Mouse (Mus musculus) spleen, postnatal 10 days (tissue): ENCODE measurements around the gene Megf11.

Experiments used
- DNase-seq, 2 experiments: peaks; one replicate each; pipeline ENCODE4 v3.0.0; 2021 to 2022; ENCODE audit warnings: low spot score in 2 of 2

Gene Megf11

DNA sequence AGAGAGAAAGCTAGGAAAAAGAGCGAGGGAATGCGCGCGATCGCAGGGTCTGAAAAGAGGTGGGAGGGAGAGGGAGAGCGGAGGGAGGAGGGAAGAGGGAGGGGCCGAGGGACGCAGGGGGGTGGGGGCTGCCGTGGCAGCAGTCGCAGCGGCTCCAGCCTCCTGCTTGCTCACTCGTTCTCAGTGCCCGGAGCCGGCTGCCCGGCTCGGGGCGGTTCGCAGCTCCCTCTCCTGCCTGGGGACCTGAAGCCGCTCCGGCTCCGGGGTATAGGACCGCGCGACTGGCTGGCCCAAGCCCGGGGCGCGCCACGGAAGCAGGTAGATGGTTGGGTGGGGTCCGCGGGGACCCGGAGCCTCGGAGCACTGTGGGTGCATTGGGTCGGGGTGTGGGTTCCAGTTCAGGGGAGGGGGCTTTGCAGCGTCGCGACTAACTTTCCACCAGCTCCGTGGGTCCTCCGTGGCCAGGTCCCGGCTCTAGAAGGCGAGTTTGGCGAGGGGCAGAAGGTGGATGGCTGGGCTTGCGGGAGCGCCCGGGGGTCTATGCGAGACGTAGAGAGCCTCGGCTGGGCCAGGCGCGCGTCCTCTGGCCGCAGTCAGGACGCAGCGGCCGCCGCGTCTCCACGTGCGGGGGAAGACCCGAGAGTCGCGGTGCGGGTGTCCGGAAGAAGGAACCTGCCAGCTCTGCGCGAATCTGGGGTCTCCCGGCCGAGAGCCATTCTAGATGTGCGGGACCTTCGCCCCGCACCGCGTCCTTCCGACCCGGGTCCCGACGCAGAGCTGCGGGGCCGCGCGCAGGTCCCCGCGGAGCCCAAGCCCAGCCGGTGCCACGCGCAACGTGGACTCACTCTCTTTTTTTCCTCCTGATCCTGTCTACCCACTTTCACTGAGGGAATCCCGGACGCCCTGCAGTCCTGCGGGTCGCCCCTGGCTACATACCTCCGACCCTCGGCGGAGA is at the start of gene Megf11:
Megf11 (plus strand) TSS at position 116 of the 955 bp plus-strand sequence.
- no peak for DNase-seq

DNA sequence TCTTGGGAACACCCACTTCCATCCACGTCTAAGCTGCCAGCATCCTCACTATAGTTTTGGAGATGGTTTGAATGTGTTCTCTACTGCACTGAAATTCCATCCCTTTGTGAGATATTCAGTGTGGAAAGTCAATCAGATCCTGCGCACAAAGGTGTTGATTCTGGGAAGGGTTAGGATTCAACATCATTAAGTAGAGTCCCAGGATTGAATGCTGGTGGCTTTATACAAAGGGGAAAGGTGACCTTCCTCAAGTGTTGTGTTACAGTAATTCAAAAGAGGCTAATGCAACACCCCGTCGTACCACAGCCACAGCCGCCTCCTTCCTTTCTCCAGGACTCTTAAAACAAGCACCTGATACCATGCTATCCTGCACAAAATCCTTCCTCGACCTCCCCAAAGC is 49.6 kb upstream of the Megf11 start:
- no peak for DNase-seq

DNA sequence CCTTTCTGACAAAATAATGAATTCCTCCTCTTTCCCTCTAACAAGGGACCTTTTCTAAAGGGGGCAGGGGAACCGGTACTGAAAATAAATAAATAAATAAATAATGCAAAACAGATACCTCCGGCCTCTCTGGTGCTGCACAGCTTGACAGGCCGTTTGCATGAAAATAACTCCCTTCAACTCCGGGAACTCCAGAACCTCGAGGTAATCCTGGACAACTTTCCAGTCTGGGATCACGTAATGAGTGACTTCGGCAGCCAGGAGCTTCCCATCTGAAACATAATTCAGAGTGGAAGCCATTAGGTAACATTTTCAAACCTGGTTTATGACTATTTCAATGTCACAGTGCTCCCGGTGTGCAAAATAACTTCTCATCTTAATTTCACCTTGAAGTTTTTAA is 46.1 kb upstream of the Megf11 start:
- DNase-seq, result no peak

DNA sequence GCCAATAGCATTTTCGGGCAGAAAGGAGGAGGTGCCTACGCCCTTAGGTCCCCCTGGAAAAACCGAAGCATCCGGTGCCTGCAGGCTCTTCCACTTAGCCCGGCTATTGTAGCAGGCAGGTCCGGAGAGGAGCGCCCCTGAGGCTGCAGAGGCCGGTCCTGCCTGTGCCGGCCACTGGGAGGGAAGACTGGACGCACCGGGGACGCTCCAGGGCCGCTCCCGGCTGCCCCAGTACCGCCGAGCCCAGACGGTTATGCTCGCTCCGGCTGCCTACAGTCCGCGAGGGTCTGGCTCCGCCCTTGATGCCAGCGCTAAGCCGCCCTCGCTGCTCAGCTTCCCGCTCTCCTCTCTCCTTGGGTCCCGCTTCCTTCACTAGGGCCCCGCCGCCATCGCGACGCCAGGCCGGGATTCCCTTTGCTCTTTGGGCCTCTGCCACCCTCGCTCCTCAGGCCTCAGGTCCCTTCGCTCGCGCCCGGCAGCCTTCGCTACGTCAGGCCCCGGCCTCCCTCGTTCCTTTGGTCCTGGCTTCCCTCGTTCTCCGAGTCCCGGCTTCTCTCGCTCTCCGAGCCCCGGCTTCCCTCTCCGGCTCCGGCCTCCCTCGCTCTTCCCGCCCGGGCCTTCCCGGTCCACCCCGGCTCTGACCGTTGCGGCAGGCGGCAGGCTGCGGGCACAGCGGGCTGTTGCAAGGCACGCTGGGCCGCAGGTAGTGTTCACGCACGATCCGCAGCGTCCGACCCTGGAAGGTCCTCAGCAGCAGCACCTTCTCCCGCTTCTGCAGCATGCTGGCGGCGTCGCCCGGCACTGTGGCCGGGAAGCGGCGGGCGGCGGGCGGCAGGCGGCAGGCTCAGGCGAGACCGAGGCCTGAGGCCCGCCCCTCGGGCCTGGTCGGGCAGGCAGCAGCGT is 44.8 kb upstream of the Megf11 start:
- peak; percentile 80 to 87 for DNase-seq

DNA sequence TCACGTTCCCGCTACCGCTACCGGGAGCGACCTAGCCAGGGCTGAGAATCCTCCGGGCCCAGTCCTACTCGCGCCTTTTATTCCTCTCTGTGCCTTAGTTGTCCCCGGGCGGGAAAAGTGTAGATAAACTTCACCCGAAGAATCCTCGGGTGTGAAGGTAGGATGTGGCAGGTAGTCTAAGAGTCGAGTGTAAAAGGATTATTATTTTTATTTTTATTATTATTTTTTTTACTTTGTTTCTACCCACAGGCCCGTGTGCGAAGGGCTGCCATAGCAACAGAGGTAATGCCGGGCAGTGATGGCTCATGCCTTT is 44.2 kb upstream of the Megf11 start, which contains the start of gene Dis3l:
Dis3l (minus strand) TSS at position 35 of the 313 bp plus-strand sequence.
- no peak for DNase-seq

DNA sequence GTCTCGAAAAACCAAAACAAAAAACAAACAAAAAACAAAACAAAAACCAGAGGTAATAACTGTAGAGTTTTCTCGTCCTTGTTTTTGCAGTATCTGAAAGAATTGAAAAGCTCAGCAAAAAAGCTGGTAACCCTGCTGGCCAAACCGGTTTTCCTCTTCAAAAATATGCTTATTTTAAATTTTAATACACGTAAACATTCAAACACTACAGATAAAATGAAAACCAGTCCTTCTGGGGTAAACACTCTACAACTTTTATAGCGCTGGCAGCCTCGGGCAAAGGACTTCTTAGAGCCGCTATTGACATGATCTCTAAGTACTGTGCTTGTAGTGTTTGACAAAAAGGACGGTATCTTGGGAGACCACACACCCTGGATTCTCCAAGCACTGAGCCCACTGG is 43.8 kb upstream of the Megf11 start:
- DNase-seq, result no peak

DNA sequence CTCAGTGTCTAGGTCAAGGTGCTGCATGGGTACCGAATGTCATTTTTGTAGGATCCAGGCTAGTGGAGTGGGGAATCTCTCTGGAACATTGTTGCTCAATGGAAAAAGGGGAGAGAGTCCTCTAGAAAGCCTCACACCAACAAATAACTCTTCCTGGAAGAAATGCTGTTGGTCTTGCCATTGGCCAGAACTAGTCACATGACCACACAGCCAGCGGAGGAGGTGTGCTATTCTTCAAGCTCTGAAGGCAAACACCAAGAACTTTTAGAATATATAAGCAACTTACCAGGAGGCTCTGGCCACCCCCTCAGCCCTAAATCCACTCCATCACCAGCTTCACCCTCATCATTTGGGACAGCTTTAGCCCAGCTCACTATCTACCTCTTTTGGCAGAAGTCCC is 41.8 kb upstream of the Megf11 start:
- DNase-seq, result no peak

DNA sequence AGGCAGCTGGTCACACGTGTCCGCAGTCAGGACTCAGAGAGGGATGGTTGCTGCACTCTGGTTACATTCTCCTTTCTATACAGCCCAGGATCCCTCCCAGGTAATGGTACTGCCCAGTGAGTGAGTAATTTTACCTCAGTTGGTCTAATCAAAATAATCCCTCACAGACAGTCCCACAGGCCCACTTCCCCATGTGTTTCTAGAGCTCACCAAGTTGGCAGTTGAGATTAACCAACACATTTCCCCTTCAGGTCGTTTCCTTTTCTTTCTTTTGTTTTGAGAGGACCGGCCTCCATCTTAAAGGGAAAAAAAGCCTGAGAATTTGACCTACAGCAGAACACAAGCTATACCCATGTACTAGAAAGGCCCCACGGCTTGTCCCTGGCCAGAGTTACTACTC is 39.5 kb upstream of the Megf11 start:
- DNase-seq, result no peak

DNA sequence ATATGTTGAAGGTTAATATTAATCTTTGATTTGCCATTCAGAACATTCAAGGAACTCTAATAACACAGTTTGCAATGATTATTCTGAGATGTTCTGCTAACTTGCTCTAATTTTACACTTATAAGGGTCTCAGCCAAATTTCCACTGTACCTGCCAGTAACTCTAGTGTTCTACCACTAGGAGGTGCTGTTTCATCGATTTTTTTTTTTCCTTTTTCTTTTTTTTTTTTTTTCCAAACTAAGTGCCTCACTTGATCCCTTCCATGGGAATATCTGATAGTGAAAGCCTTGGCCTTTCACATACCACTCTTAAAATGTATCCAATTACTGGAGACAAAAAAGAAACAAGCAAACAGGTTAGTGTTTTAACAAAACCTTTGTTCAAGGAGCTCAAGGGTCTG is 38.0 kb upstream of the Megf11 start:
- no peak for DNase-seq

DNA sequence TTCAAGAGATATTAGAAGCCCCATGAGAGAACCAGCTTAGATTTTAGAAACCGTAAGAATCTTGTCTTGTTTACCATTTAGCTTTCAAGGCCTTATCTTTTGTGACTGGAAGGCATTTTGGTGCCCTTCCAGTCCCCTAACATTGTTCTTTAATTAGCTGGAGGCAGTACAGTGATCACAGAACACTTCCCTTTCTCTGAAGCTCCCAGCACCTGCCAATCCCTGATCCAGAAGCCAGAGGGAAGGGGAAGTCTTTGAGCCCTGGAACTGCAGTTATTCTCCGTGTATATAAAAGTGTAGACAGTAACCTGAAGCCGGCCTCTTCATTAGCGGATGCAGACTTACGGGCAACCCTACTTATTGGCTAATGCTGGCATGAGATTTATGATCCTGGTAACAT is 35.9 kb upstream of the Megf11 start:
- no peak for DNase-seq

DNA sequence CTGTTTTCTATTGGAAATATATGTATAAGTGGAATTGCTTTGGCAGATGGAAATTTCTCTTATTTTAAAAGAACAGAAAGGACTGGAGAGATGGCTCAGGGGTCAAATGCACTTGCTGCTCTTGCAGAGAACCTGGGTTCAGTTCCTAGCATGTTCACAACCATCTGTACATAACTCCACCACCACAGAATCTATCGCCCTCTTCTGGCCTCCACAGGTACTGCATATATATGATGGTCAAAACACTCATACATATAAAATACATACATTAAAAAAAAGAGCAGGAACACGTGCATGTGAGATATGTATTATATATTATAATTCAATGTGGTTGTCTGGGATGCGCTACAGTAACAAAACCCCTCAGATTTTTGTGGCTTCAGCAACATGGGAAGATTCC is 34.2 kb upstream of the Megf11 start:
- peak in 1 of 2 experiments; percentile 48 for DNase-seq

DNA sequence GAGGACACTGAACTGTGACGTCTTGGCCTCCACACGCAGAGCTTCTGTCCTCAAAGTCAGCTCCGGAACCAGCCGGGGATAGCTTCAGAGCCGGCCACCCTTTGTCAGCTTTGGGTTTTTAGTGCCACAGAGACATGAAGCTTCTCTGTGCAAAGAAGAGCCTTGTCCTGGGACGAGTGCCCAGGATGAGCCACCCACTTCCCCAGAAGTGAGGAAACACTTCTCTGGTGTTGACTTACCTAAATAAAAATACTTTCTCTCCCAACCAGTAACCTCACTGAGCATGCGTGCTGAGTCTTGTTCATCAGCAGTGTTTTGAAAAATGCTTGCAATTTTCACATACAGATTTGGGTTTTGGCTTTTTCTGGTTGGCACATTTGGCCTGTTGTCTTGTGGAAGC is 29.8 kb upstream of the Megf11 start:
- no peak for DNase-seq

DNA sequence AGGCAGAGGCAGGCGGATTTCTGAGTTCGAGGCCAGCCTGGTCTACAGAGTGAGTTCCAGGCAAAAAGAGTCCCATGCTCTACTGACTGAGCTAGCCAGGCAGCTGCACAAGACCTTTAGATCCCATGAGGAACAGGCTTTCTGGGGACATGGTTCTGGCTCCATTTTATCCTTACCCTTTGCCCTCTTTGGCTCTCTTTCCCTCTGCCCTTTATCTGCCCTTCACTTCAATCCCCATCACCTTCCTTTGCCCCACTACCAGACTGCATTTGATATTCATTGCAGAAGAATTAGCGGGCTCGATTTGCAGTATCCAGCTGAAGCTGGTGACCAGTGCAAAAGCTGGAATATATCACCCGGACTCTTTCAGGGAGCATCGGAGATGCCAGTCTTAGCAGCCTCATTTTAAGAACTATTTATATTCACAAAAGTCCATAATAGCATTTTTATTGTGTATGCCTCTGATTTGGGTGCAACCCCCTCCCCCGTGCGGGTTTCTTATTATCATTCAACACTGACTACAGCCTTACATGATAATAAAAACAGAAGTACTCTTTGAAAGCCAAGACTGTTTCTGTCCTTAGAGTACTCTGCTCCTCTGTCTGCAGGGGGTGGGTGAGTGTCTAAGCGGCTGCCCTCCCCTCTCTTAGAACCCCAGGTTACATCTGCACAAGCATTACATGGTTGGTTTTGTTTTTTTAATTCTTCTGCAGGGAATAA is 24.0 kb upstream of the Megf11 start:
- no peak for DNase-seq

DNA sequence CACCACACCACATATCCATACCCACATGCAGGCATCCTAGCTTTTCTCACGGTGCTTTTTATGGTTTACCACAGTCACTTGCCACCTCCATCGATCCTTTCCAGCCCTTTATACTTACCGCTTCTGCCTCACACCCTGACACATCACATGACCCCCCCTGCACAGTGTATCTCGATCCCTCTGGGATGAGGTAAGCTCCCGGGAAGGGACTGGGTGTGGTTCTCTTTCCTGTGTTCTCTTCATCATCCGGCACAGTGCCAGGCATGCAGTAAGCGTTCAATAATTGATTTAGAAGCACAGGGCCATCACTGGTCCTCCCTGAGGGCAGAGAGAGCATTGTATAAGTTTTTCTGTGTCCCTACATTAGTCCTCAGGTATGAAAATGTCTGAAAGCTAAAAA is 15.6 kb upstream of the Megf11 start:
- DNase-seq, result no peak

DNA sequence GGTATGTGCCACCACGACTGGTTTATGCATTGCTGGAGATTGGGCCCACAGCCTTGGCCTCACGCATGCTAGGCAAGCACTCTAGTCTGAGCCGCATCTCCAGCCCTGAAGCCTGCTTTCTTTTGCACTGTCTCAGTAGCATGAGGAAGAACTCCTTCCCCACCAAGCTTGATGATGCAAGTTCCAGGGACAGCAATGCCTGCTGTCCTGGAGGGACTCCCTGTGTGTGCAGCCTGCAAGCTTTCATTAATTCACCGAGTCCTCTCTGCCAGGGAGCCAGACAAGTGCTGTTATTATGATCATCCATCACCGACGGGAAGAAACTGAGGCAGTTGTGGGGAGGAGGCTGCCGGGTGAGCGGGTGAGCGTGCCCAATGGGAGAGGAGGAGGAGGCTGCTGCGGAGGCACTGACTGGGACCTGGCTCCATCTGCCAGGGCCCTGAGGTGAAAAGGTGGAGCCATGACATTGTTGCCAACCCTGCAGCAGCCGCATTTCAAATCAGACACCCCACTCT is 14.1 kb upstream of the Megf11 start:
- no peak for DNase-seq

DNA sequence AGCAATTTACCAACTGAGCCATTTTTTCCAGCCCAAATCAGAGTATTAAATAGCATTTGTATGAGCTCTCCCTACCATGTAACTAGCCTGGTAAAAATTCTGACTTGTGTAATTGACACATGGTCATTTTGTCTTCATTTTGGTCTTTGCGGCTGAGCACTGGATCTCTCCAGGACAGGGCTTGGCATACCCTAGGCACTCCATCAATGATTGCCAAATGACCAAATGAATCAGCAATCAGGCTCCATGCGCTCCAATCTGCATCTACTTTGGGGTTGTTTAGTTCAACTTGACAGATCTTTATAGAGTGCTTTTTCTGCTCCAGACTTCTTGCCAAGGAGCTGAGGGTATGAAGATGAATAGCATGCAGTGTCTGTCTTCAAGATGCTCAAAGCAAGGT is 9.0 kb upstream of the Megf11 start:
- no peak for DNase-seq

DNA sequence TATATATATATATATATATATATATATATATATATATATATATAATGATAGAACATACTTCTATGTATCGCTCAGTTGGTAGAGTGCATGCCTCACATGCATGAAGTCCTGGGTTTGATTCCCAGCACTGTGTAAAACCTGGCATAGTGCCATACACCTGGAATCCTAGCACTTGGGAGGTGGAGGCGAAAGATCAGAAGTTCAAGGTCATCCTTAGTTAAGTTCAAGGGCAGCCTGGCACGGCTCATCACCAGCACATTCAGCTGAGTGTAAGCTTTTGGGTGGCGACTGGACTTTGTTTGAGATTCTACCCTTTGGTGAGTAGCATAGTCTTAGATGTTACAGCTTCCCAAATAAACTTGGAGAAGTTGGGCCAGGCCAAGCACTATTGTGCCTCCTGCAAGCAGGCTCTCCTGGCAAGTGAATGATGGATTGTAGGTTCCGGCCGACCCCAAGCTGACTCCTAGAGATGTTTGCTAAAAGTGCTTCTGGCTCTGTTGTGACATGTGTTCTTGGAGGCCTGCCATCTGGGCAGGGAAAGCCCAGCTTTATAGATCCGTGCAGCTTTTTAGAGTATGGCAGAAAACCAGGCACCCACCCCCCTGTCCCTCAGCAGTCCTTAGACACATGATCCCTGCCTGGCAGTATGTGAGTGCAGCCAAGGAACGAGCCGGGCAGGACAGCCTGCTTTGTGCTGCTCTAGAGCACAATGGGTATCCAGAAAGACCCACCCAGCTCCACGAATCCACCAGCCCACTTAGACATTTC is 2.2 kb upstream of the Megf11 start:
- DNase-seq, result no peak

DNA sequence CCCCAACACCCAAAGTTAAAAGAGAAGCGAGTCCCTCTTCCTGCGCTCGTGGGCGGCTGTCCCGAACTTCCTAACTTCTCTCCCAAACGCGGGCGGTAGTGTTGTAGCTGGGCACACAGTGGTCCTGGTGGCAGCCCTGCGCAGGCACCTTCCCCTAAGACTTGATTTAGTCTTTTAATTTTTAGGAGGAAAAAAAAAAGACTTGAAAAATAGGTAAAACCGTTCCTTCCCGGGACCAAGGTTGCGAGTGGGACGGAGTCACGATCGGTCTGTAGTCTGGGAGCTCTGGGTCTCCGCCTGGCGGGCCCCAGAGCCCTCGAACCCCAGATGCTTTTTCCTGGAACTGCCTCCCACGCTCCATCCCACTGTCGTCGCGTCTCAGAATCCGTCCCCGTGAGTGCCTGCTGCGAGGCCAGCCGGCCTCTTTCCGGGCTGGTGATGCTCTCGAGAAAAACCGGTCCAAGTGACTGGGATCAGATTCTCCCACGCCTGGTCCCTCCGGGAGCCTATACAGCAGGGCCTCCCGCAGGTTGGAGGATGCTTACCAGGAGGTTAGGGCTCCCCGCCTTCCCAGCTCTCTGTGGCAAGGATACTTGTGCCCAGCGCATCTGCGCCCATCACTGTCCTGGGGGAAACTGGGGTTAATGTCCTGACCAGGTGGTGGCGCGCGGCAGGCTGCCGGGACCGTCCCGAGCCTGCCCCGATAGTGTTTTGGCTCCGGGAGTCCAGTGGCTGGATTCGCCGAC is 1.2 kb downstream of the Megf11 start:
- DNase-seq, result no peak

DNA sequence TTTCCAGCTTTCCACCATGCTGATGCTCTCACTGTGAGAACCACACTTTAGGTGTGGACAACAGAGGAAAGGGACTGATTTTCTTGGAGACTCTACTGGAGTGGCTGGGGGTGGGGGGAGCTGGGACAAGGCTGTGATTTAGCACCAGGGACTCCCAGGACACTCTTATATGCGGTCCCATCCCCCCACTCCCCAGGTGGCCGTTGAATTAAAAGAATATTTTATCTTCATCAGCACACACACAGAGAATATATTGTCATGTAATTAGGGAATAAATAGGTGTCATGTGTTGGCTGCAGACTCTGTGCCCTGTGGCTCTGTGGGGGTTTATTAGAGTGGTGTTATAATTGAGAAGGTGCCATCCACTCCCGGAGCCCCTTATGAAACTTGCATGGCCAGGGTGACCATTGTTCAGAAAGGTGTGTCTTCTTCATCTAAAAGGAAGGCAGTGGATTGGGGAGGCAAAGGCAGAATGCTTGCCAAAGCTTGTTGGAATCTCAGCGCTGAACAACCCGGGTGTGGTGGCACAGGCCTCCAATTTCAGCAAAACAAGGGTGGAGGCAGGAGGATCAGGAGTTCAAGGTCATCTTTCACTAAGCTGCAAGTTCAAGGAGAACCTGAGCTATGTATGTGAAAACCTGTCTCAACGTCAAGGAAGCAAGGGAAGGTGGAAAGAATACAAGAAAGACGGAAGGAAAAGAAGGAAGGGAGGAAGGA is 4.3 kb downstream of the Megf11 start:
- DNase-seq, result no peak
